Mouse (Mus musculus) stomach, postnatal 0 days (tissue): ENCODE results near the gene Fgfr2. TPM values are rescaled to one million over a fixed set of nuclear protein-coding genes. Genes with fewer than 3 reads are reported as not detected.

Experiments
- ATAC-seq: fragments of 200-750 bp; cut with Nextera tagmentation; 2 replicates; pipeline ENCODE4 v1.8.0; 2017; ENCODE audit not compliant: low FRiP score, low TSS enrichment
- DNase-seq: peaks from one replicate; pipeline ENCODE4 v3.0.0-alpha.2; 2016; ENCODE audit warnings: low spot score
- H3K27ac ChIP-seq: fragments of 300-500 bp; sonication (generic); replicated peaks from 2 replicates; pipeline ENCODE4 v1.5.1; 2014; ENCODE audit warnings: mild to moderate bottlenecking, control low read depth
- H3K27me3 ChIP-seq: fragments of 300-500 bp; sonication (generic); 2 replicates; pipeline ENCODE4 v1.6.1; 2014; ENCODE audit warnings: low read length; ENCODE audit not compliant: control insufficient read depth, insufficient read depth
- H3K36me3 ChIP-seq: fragments of 300-500 bp; sonication (generic); 2 replicates; pipeline ENCODE4 v1.6.1; 2014; ENCODE audit warnings: low read length, mixed read lengths; ENCODE audit not compliant: control insufficient read depth, insufficient read depth
- H3K4me1 ChIP-seq: fragments of 300-500 bp; sonication (generic); replicated peaks from 2 replicates; pipeline ENCODE4 v1.6.1; 2014; ENCODE audit warnings: antibody characterized with exemption; ENCODE audit not compliant: control insufficient read depth, insufficient read depth
- H3K4me2 ChIP-seq: fragments of 300-500 bp; sonication (generic); replicated peaks from 2 replicates; pipeline ENCODE4 v1.6.1; 2014; ENCODE audit warnings: low read depth, mild to moderate bottlenecking, control low read depth, moderate library complexity
- H3K4me3 ChIP-seq: fragments of 300-500 bp; sonication (generic); 2 replicates; pipeline ENCODE4 v1.5.1; 2014; ENCODE audit warnings: low read depth, low read length, control low read depth
- H3K9ac ChIP-seq: fragments of 300-500 bp; sonication (generic); 2 replicates; pipeline ENCODE4 v1.6.1; 2014; ENCODE audit warnings: mild to moderate bottlenecking, low read length, control low read depth, mixed read lengths
- H3K9me3 ChIP-seq: fragments of 300-500 bp; sonication (generic); 2 replicates; pipeline ENCODE4 v1.6.1; 2016; ENCODE audit warnings: low read length; ENCODE audit not compliant: control insufficient read depth
- CTCF ChIP-seq: IDR thresholded peaks from 2 replicates; pipeline ENCODE4 v1.5.1; 2016; ENCODE audit warnings: antibody characterized with exemption, low read depth, mild to moderate bottlenecking, moderate library complexity
- EP300 ChIP-seq: optimal IDR thresholded peaks from 2 replicates; pipeline ENCODE3; 2016; ENCODE audit warnings: antibody characterized with exemption
- whole genome bisulfite sequencing: fragments of 180-500 bp; shearing (Covaris S2); extraction: QIAGEN DNeasy Blood & Tissue Kit; methylation state at CpG from one replicate; pipeline ENCODE4 v1.1.7; 2014; 5-methylcytosine and 5-hydroxymethylcytosine counted together
- polyA plus RNA-seq: library from polyadenylated mRNA; unstranded; fragments of >200 nt; fragmentation: Nextera tagmentation; extraction: Ambion mirVana; gene quantifications from 2 replicates; pipeline ENCODE4 v1.2.1, GENCODE M21; 2015

Fgfr2 gene
- polyA plus RNA-seq, 1 experiment from 2014 or later, result 60.8 TPM

DNA sequence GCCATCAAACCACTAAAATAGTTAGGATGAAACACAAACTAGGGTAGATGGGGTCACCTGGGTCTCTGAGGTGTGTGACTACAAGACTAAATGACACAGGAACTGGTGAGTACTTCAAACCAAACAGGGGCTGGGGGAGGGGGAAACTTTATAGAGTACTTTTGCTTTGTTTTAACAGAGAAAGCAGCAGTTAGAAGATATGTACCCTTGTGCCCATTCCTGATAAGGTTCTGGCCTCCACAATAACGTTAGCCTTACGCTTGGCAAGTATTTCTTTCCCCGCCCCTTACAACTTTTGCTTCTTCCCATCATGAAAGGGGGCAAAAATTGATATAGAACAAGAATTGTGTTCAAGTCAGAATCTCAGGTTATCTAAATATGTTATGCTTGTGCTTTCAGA is 527.4 kb downstream of the Fgfr2 start:
- H3K4me3 ChIP-seq, result no peak overlapping the region
- peaks cover 10% of the 10 kb centered on the region; the same call in 1 of the 2 replicates for H3K27me3 ChIP-seq
- DNase-seq (no peak), ATAC-seq (no peak)
- no peaks in the 10 kb centered on the region for H3K36me3 ChIP-seq
- no peak overlapping the region for H3K4me2 ChIP-seq
- peaks cover 2% of the 10 kb centered on the region; the same call in 1 of the 2 replicates for H3K4me1 ChIP-seq
- H3K9me3 ChIP-seq, result no peaks in the 10 kb centered on the region
- no peak overlapping the region for H3K9ac ChIP-seq
- no peak overlapping the region for H3K27ac ChIP-seq
- TF ChIP-seq CTCF (no peak), EP300 (no peak)
- WGBS, result 91% methylated on average over 3 of the region's 3 CpGs

GRCm38 (mm10) chr7:132594325-132594724 is 528.8 kb downstream of the Fgfr2 start:
- WGBS, result 86% methylated on average over 2 of the region's 2 CpGs
- H3K4me1 ChIP-seq, result 0 out of 2 replicates have a peak, but pooled peaks cover 2% of the 10 kb centered on the region
- TF ChIP-seq EP300 (no peak), CTCF (no peak)
- H3K4me3 ChIP-seq, result no peak overlapping the region
- no peak overlapping the region for H3K4me2 ChIP-seq
- H3K36me3 ChIP-seq, result no peaks in the 10 kb centered on the region
- DNase-seq, result no peak
- ATAC-seq, result no peak
- peaks cover 9% of the 10 kb centered on the region; the same call in 1 of the 2 replicates for H3K27me3 ChIP-seq
- H3K9ac ChIP-seq, result no peak overlapping the region
- H3K27ac ChIP-seq, result no peak overlapping the region
- no peaks in the 10 kb centered on the region for H3K9me3 ChIP-seq

GRCm38 (mm10) chr7:132593762-132594161 is 529.4 kb downstream of the Fgfr2 start:
- no peak overlapping the region for H3K27ac ChIP-seq
- TF ChIP-seq CTCF, result no peak
- no peak for TF ChIP-seq EP300
- no peak overlapping the region for H3K9ac ChIP-seq
- H3K4me1 ChIP-seq, result 0 out of 2 replicates have a peak, but pooled peaks cover 2% of the 10 kb centered on the region
- H3K9me3 ChIP-seq, result no peaks in the 10 kb centered on the region
- no peaks in the 10 kb centered on the region for H3K36me3 ChIP-seq
- 61% methylated on average over 2 of the region's 2 CpGs for WGBS
- H3K4me3 ChIP-seq, result no peak overlapping the region
- ATAC-seq (no peak), DNase-seq (no peak)
- no peak overlapping the region for H3K4me2 ChIP-seq
- peaks cover 4% of the 10 kb centered on the region; the same call in 1 of the 2 replicates for H3K27me3 ChIP-seq

DNA sequence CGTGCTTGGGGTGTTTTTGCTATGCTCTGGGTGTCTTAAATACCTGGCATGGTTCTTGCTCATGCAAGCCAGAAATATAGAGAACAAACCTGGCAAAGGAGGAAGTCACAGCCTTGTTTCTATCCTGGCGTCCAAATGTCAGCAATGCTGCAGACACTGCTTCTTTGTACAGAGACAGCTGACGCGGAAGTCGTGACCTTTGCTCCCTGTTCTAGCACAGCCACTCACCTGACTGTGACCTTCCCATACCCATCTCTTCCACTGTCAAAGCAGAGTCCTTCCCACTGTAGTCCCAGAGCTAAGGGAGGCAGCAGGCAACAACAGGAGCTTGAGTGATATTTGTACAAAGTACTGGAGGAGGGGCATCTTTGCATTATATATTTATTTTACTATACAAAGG is 533.5 kb downstream of the Fgfr2 start:
- WGBS, result 46% methylated on average over 5 of the region's 5 CpGs
- DNase-seq, result no peak
- no peak overlapping the region for H3K4me2 ChIP-seq
- no peaks in the 10 kb centered on the region for H3K36me3 ChIP-seq
- no peak for ATAC-seq
- no peak overlapping the region for H3K4me3 ChIP-seq
- TF ChIP-seq EP300, result no peak
- no peak for TF ChIP-seq CTCF
- H3K27ac ChIP-seq, result no peak overlapping the region
- no peaks in the 10 kb centered on the region for H3K4me1 ChIP-seq
- no peak overlapping the region for H3K9ac ChIP-seq
- no peaks in the 10 kb centered on the region for H3K27me3 ChIP-seq
- H3K9me3 ChIP-seq, result no peaks in the 10 kb centered on the region

DNA sequence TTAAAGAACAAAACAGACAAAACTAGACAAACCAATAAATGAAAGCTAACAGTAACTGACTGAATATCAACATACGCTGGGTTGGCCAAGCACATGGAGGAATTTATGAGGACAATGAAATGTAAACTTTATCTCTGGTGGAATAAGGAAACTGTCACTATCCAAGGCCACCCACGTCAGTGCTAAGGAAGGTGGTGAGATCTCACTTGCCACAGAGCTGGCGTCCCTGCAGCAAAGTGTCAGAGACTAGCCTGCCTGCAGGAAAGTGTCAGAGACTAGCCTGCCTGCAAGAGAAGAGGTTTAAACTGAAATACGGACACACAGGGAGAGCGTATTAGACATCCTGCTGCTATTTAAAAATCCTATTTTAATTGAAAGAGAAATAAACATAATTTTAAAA is 536.0 kb downstream of the Fgfr2 start:
- ATAC-seq (no peak), DNase-seq (no peak)
- H3K36me3 ChIP-seq, result no peaks in the 10 kb centered on the region
- no peak overlapping the region for H3K9ac ChIP-seq
- H3K4me1 ChIP-seq, result no peaks in the 10 kb centered on the region
- H3K27ac ChIP-seq, result no peak overlapping the region
- 48% methylated on average over 5 of the region's 5 CpGs for WGBS
- no peaks in the 10 kb centered on the region for H3K27me3 ChIP-seq
- no peaks in the 10 kb centered on the region for H3K9me3 ChIP-seq
- no peak overlapping the region for H3K4me2 ChIP-seq
- TF ChIP-seq EP300, result no peak
- no peak for TF ChIP-seq CTCF
- no peak overlapping the region for H3K4me3 ChIP-seq

DNA sequence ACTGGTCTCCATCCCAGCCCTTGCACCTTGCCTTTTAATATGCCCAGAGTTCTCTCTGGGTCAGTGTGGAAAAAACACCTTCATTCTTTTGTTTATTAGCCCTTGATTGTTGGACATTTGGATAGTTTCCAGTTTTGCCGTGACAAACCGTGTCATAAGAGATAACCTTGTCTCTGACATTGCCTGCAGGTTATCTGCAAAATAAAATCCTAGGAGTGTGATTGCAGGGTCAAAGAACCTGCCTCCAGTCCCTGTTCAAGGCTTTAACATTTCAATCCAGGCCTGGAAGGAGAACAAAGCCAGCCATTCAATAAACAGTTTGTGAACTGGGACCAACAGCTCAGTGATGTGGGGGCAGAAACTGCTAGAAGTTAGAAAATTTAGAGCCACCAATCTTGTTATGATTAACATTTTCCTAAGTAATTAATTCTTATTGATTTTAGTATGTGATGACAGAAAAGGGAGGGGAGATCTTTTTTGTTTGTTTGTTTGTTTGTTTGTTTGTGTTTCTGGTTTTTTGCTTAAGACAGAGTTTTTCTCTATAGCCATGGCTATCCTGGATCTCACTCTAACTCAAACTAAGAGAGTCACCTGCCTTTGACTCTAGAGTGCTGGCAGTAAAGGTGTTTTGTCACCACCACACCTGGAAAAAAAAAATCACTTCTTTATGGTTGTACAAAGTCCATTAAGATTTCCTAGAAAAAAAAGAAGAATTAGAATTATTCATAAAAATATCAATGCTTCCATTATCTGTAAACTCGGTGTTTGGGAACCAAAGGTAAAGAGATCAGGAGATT is 537.3 kb downstream of the Fgfr2 start:
- Histone ChIP-seq H3K4me2 (no peak overlapping the region), H3K27ac (no peak overlapping the region), H3K4me3 (no peak overlapping the region), H3K4me1 (no peaks in the 10 kb centered on the region), H3K9me3 (no peaks in the 10 kb centered on the region), H3K9ac (no peak overlapping the region), H3K36me3 (no peaks in the 10 kb centered on the region), H3K27me3 (no peaks in the 10 kb centered on the region)
- TF ChIP-seq EP300 (no peak), CTCF (no peak)
- ATAC-seq, result no peak
- 50% methylated on average over 3 of the region's 3 CpGs for WGBS
- no peak for DNase-seq
